Mouse (Mus musculus) megakaryocyte, embryonic 14.5 days (primary cell): ENCODE measurements around the gene Foxd2. TPM values are rescaled to one million over a fixed set of nuclear protein-coding genes. Genes with fewer than 3 reads are reported as not detected.

ENCODE experiments used
- H3K27me3 ChIP-seq: replicated peaks from 2 replicates; pipeline ENCODE3; 2012; ENCODE audit warnings: inconsistent platforms
- H3K36me3 ChIP-seq: replicated peaks from 2 replicates; pipeline ENCODE3; 2012; ENCODE audit warnings: low read length, inconsistent platforms, mixed read lengths
- H3K4me1 ChIP-seq: 2 replicates; pipeline ENCODE4 v1.6.1; 2012; ENCODE audit warnings: inconsistent platforms
- H3K4me3 ChIP-seq: replicated peaks from 2 replicates; pipeline ENCODE3; 2012; ENCODE audit warnings: moderate library complexity, mild to moderate bottlenecking, inconsistent platforms
- H3K9me3 ChIP-seq: 2 replicates; pipeline ENCODE4 v1.6.1; 2012; ENCODE audit warnings: inconsistent platforms
- FLI1 ChIP-seq: IDR thresholded peaks from 2 replicates; pipeline ENCODE4 v1.6.1; 2012; ENCODE audit warnings: low read length, inconsistent platforms, mixed read lengths
- GATA1 ChIP-seq: IDR thresholded peaks from 3 replicates; pipeline ENCODE4 v1.6.1; 2012; ENCODE audit warnings: mixed read lengths, low read length, inconsistent platforms, borderline replicate concordance
- polyA plus RNA-seq: library from polyadenylated mRNA; stranded (reverse); fragments of >175 nt; gene quantifications from 2 replicates; pipeline ENCODE4 v1.2.3, GENCODE M21; 2012; ENCODE audit warnings: low replicate concordance; ENCODE audit not compliant: insufficient read depth

Gene Foxd2
- polyA plus RNA-seq, 1 experiment, result 1.9 TPM

- peaks cover 30% of the 10 kb centered on the region for H3K27me3 ChIP-seq
- peaks cover 28% of the 10 kb centered on the region for H3K4me1 ChIP-seq
- H3K9me3 ChIP-seq, result no peaks in the 10 kb centered on the region
- peaks cover 7% of the 10 kb centered on the region for H3K36me3 ChIP-seq
- TF ChIP-seq GATA1 (no peak), FLI1 (no peak)
- no peak overlapping the region for H3K4me3 ChIP-seq
Observed at GRCm38 (mm10) chr4:114916056-114916455, 7.4 kb upstream of the Foxd2 start.

- H3K9me3 ChIP-seq, result no peaks in the 10 kb centered on the region
- H3K4me1 ChIP-seq, result peaks cover 46% of the 10 kb centered on the region
- H3K4me3 ChIP-seq, result no peak overlapping the region
- H3K27me3 ChIP-seq, result peaks cover 45% of the 10 kb centered on the region
- TF ChIP-seq GATA1, result no peak
- no peak for TF ChIP-seq FLI1
- peaks cover 7% of the 10 kb centered on the region for H3K36me3 ChIP-seq
Observed at GRCm38 (mm10) chr4:114913594-114913962, 4.9 kb upstream of the Foxd2 start.

- TF ChIP-seq GATA1 (no peak), FLI1 (no peak)
- Histone ChIP-seq H3K4me3 (no peak overlapping the region), H3K27me3 (peaks cover 52% of the 10 kb centered on the region), H3K4me1 (peaks cover 52% of the 10 kb centered on the region), H3K9me3 (no peaks in the 10 kb centered on the region), H3K36me3 (peaks cover 7% of the 10 kb centered on the region)
Observed at GRCm38 (mm10) chr4:114912705-114913593, 4.3 kb upstream of the Foxd2 start.

GRCm38 (mm10) chr4:114909602-114910484 is 1.2 kb upstream of the Foxd2 start:
- H3K27me3 ChIP-seq, result peaks cover 80% of the 10 kb centered on the region
- peaks cover 57% of the 10 kb centered on the region for H3K4me1 ChIP-seq
- peak overlapping the region; percentile 95 for H3K4me3 ChIP-seq
- TF ChIP-seq GATA1, result no peak
- no peak for TF ChIP-seq FLI1
- H3K36me3 ChIP-seq, result peaks cover 7% of the 10 kb centered on the region
- H3K9me3 ChIP-seq, result peaks cover 14% of the 10 kb centered on the region; the same call in 1 of the 2 replicates

GRCm38 (mm10) chr4:114907951-114908828 is 483 bp downstream of the Foxd2 start:
- Histone ChIP-seq H3K4me3 (peak overlapping the region; percentile 95), H3K27me3 (peaks cover 87% of the 10 kb centered on the region), H3K9me3 (peaks cover 14% of the 10 kb centered on the region; the same call in 1 of the 2 replicates), H3K36me3 (peaks cover under 1% of the 10 kb centered on the region), H3K4me1 (peaks cover 43% of the 10 kb centered on the region)
- TF ChIP-seq FLI1, result no peak
- TF ChIP-seq GATA1, result no peak

GRCm38 (mm10) chr4:114907056-114907917 is 1.4 kb downstream of the Foxd2 start:
- TF ChIP-seq GATA1, result no peak
- no peak for TF ChIP-seq FLI1
- peaks cover 51% of the 10 kb centered on the region for H3K4me1 ChIP-seq
- H3K27me3 ChIP-seq, result peaks cover 87% of the 10 kb centered on the region
- H3K9me3 ChIP-seq, result peaks cover 14% of the 10 kb centered on the region; the same call in 1 of the 2 replicates
- peak overlapping the region; percentile 95 for H3K4me3 ChIP-seq
- H3K36me3 ChIP-seq, result no peaks in the 10 kb centered on the region

GRCm38 (mm10) chr4:114905969-114906680 is 2.5 kb downstream of the Foxd2 start:
- TF ChIP-seq GATA1 (no peak), FLI1 (no peak)
- no peaks in the 10 kb centered on the region for H3K36me3 ChIP-seq
- peak overlapping the region; percentile 18 for H3K4me3 ChIP-seq
- peaks cover 62% of the 10 kb centered on the region for H3K4me1 ChIP-seq
- peaks cover 14% of the 10 kb centered on the region; the same call in 1 of the 2 replicates for H3K9me3 ChIP-seq
- H3K27me3 ChIP-seq, result peaks cover 91% of the 10 kb centered on the region

- TF ChIP-seq GATA1 (no peak), FLI1 (no peak)
- Histone ChIP-seq H3K4me3 (no peak overlapping the region), H3K27me3 (peaks cover 92% of the 10 kb centered on the region), H3K4me1 (peaks cover 57% of the 10 kb centered on the region), H3K9me3 (peaks cover 14% of the 10 kb centered on the region; the same call in 1 of the 2 replicates), H3K36me3 (no peaks in the 10 kb centered on the region)
Observed at GRCm38 (mm10) chr4:114905501-114905900, 3.2 kb downstream of the Foxd2 start.
